Mouse (Mus musculus): ENCODE results near the gene Olfr609. TPM values are rescaled to one million over a fixed set of nuclear protein-coding genes. Genes with fewer than 3 reads are reported as not detected.
"Not testable (repeated sequence)": the region's sequence is repeated elsewhere in the genome, so short reads cannot be mapped to it uniquely, and the experiment has no call there.

Gene Olfr609
- total RNA-seq (2012; rRNA removed), result not detected in 2 replicates
- not detected for polyA plus RNA-seq (2012; ENCODE audit: insufficient read depth in 1 of 2, insufficient read length in 2 of 2, low read depth in 1 of 2, low replicate concordance in 2 of 2, missing spikeins in 1 of 2)

GRCm38 (mm10) chr7:103497962-103498361 lies at the start of gene Olfr609:
Olfr609 (minus strand) TSS chr7:103498062.
- Histone ChIP-seq H3K9me3 (replicated peaks; ENCODE audit: insufficient read depth, low read length) (no peaks in the 10 kb centered on the region), H3K4me1 (ENCODE audit: control insufficient read depth in 1 of 2, insufficient read depth in 2 of 2, low read length in 2 of 2) (no peaks in the 10 kb centered on the region), H3K4me3 (ENCODE audit: control insufficient read depth in 1 of 2, insufficient read depth in 1 of 2, low read depth in 2 of 2, low read length in 2 of 2) (no peak within 1 kb of the TSS), H3K9ac (ENCODE audit: control insufficient read depth, low read depth, low read length, poor library complexity, severe bottlenecking) (no peak within 1 kb of the TSS), H3K79me2 (ENCODE audit: control insufficient read depth, insufficient read depth, low read length, poor library complexity) (no peaks in the 10 kb centered on the region), H3K36me3 (ENCODE audit: control insufficient read depth in 1 of 2, insufficient read depth in 2 of 2, low read length in 2 of 2) (no peaks in the 10 kb centered on the region), H3K27ac (ENCODE audit: control insufficient read depth, low read depth, low read length) (no peak within 1 kb of the TSS), H3K27me3 (ENCODE audit: control insufficient read depth in 1 of 2, insufficient read depth in 2 of 2, low read length in 2 of 2) (no peaks in the 10 kb centered on the region)
- TF ChIP-seq POLR2AphosphoS5 (IDR thresholded peaks at IDR 0.05; ENCODE audit: borderline replicate concordance, low read depth, low read length) (no peak), SMC3 (IDR thresholded peaks at IDR 0.05; ENCODE audit: low read depth, low read length) (no peak), JUND (IDR thresholded peaks at IDR 0.05; ENCODE audit: low read depth, low read length) (no peak), MAFK (IDR thresholded peaks at IDR 0.05; ENCODE audit: borderline replicate concordance, low read depth, low read length) (no peak), GABPA (IDR thresholded peaks at IDR 0.05; ENCODE audit: low read depth, low read length) (no peak), USF2 (IDR thresholded peaks at IDR 0.05; ENCODE audit: borderline replicate concordance in 1 of 2, insufficient read depth in 1 of 2, low read depth in 1 of 2, low read length in 2 of 2) (no peak), EP300 (IDR thresholded peaks at IDR 0.05; ENCODE audit: low read depth in 1 of 2, low read length in 2 of 2) (no peak), POLR2AphosphoS2 (IDR thresholded peaks at IDR 0.05; ENCODE audit: low read length) (no peak), TCF12 (IDR thresholded peaks at IDR 0.05; ENCODE audit: low read depth, low read length) (no peak), ZKSCAN1 (IDR thresholded peaks at IDR 0.05; ENCODE audit: low read depth, low read length) (no peak), SIN3A (IDR thresholded peaks at IDR 0.05; ENCODE audit: low read length) (no peak)
- DNase-seq (ENCODE audit: low read depth, low spot score), result no peak

DNA sequence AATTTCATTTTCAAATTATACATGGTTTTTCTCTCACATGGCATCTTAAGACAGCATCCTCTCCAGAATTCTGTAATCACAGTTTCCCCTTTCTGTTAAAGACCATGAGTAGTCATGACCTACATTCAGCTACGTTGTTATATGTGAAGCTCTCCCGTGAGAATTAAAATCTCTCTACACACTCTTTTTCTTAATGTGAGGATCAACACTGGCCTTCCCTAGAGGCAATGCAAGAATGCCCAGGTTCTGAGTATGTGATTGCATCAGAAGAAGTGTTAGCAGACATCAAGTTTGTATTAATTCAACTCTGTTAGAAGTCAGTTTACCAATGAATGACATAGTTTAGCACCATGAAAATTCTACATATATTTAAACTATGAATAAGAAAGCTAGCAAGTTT lies 44.8 kb upstream of the Olfr609 start, which contains the start of gene Olfr612:
Olfr612 (minus strand) TSS at position 101 of the 400 bp plus-strand sequence.
- not testable (repeated sequence) for H3K27me3 ChIP-seq (ENCODE audit: control insufficient read depth in 1 of 2, insufficient read depth in 2 of 2, low read length in 2 of 2); H3K9me3 ChIP-seq (replicated peaks; ENCODE audit: insufficient read depth, low read length); H3K4me1 ChIP-seq (ENCODE audit: control insufficient read depth in 1 of 2, insufficient read depth in 2 of 2, low read length in 2 of 2); H3K27ac ChIP-seq (ENCODE audit: control insufficient read depth, low read depth, low read length); DNase-seq (ENCODE audit: low read depth, low spot score); H3K9ac ChIP-seq (ENCODE audit: control insufficient read depth, low read depth, low read length, poor library complexity, severe bottlenecking); H3K79me2 ChIP-seq (ENCODE audit: control insufficient read depth, insufficient read depth, low read length, poor library complexity); H3K4me3 ChIP-seq (ENCODE audit: control insufficient read depth in 1 of 2, insufficient read depth in 1 of 2, low read depth in 2 of 2, low read length in 2 of 2); H3K36me3 ChIP-seq (ENCODE audit: control insufficient read depth in 1 of 2, insufficient read depth in 2 of 2, low read length in 2 of 2)

DNA sequence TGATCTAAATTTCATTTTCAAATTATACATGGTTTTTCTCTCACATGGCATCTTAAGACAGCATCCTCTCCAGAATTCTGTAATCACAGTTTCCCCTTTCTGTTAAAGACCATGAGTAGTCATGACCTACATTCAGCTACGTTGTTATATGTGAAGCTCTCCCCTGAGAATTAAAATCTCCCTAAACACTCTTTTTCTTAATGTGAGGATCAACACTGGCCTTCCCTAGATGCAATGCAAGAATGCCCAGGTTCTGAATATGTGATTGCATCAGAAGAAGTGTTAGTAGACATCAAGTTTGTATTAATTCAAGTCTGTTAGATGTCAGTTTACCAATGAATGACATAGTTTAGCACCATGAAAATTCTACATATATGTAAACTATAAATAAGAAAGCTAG lies 22.9 kb upstream of the Olfr609 start, which contains the start of gene Olfr611:
Olfr611 (minus strand) TSS at position 101 of the 400 bp plus-strand sequence.
- not testable (repeated sequence) for H3K79me2 ChIP-seq (ENCODE audit: control insufficient read depth, insufficient read depth, low read length, poor library complexity); H3K9me3 ChIP-seq (replicated peaks; ENCODE audit: insufficient read depth, low read length); DNase-seq (ENCODE audit: low read depth, low spot score); H3K9ac ChIP-seq (ENCODE audit: control insufficient read depth, low read depth, low read length, poor library complexity, severe bottlenecking); H3K36me3 ChIP-seq (ENCODE audit: control insufficient read depth in 1 of 2, insufficient read depth in 2 of 2, low read length in 2 of 2); H3K27me3 ChIP-seq (ENCODE audit: control insufficient read depth in 1 of 2, insufficient read depth in 2 of 2, low read length in 2 of 2); H3K4me3 ChIP-seq (ENCODE audit: control insufficient read depth in 1 of 2, insufficient read depth in 1 of 2, low read depth in 2 of 2, low read length in 2 of 2); H3K4me1 ChIP-seq (ENCODE audit: control insufficient read depth in 1 of 2, insufficient read depth in 2 of 2, low read length in 2 of 2); H3K27ac ChIP-seq (ENCODE audit: control insufficient read depth, low read depth, low read length)

Data from MEL (cell line).